Mouse (Mus musculus) kidney, postnatal 14 days (tissue): Measurements from ENCODE around the gene Gna11.
A peak's percentile ranks its signal among the peaks of the same experiment; 100 is the strongest.

Experiments
- DNase-seq: peaks from one replicate; pipeline ENCODE4 v3.0.0; 2022; ENCODE audit warnings: mixed read lengths

The Gna11 gene

GRCm38 (mm10) chr10:81545161-81545747 is at the start of gene Gna11:
Gene Gna11 (minus strand): TSS chr10:81545190.
- DNase-seq, result peak; percentile 100

- DNase-seq, result no peak
Measured at GRCm38 (mm10) chr10:81593935-81594334, 48.9 kb upstream of the Gna11 start.

- DNase-seq, result no peak
Measured at GRCm38 (mm10) chr10:81593223-81593622, 48.2 kb upstream of the Gna11 start.

DNA sequence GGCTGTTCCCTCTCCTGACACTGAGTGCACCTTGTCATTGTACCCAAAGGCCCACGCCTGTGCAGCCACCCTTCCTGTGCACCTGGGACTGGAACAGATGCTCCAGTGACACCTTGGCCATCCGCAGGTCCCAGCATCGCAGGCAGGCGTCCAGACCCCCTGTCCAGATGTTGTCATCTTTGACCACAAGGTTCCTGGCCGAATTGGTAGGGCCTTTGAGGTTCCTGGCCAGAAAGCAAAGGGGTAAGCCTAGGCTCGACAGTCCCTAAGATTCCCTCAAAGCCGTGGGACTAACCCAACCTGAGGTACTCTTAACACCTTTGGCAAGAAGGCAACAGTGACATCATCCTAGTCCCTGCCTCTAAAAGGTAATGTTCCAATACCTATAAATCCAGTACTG is 47.6 kb upstream of the Gna11 start:
- no peak for DNase-seq

GRCm38 (mm10) chr10:81591846-81592245 is 46.9 kb upstream of the Gna11 start:
- DNase-seq, result no peak

GRCm38 (mm10) chr10:81588739-81589138 is 43.7 kb upstream of the Gna11 start:
- DNase-seq, result no peak

- no peak for DNase-seq
Measured at GRCm38 (mm10) chr10:81583347-81583746, 38.4 kb upstream of the Gna11 start.

DNA sequence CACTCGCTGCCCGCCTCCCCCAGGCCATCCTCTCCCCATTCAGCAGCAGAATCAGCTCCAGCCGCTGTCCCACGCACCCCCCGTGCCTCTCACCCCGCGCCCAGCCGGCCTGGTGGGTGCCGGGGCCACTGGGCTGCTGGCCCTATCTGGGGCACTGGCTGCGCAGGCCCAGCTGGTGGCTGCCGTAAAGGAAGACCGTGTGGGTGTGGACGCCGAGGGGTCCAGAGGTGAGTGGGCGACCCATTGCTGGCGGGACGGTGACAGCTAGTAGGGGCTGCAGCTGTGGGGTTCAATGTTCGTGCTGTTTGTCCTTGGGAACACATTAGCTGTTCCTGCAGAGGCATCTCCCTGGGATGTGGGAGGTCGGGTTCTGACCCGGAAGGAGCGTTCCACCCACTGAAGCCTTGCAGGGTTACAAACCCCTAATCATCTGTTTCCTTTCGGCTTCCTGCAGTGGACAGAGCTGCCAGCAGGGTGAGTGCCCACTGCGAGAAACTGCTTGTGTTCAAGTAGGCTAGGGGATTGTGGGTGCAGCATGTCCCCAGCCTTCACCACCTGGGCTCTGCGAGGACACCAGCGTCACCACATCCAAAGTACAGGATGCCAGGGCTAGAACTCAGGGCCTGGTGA is 35.6 kb upstream of the Gna11 start:
- DNase-seq, result peak; percentile 63

DNA sequence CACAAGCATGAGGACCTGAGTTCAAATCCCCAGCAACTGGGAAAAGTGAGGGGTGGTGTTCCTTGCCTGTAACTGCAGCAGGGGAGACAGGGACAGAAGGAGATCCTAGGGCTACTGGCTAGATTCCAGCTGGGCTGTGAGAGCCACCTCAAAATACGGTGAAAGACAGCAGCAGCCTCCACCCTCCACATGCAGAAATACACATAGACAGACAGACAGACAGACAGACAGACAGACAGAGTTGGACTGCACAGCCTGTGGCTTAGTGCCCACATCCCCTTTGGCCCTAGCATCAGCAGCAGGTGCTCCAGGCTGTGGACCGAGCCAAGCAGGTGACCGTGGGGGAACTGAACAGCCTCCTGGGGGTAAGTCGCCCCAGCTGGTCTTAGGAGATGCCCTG is 35.0 kb upstream of the Gna11 start:
- DNase-seq, result no peak

DNA sequence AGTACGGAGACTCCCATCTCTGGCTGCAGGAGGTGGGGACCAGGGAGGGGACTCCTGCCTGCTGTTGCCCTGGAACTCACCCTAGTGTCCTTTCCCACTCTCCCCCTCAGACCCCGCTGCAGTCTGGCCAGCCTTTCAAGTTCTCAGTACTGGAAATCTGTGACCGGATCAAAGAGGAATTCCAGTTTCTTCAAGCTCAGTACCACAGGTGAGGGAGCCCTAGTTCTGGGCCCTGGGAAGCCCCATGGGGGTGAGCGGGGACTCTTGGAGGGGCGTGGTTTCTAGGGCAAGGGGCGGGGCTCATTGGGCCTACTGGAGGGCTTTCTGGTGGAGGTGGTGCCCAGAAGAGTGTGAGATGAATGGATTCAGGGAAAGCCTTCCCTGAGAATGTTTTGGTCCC is 30.7 kb upstream of the Gna11 start:
- DNase-seq, result peak; percentile 45

DNA sequence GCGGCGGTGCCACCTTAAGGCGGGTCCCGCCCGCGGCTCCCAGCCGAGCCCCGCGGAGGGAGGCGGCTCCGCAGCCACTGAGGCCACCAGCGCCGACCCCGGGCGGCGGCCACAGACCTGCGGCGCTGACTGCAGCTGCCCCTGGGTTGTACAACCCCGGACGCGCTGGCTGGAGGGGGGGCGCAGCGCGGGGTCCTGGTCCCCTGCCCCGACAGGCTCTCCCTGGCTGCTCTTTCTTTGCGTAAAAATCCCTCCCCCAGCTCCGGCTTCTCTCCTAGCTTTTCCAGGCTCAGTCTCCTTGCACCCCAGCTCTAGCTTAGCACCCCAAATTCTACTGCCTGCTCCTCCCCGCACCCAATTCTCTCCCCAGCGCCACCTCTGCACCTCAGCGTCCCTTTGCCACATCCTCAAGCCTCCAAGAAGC is 30.2 kb upstream of the Gna11 start:
- peak; percentile 79 for DNase-seq

DNA sequence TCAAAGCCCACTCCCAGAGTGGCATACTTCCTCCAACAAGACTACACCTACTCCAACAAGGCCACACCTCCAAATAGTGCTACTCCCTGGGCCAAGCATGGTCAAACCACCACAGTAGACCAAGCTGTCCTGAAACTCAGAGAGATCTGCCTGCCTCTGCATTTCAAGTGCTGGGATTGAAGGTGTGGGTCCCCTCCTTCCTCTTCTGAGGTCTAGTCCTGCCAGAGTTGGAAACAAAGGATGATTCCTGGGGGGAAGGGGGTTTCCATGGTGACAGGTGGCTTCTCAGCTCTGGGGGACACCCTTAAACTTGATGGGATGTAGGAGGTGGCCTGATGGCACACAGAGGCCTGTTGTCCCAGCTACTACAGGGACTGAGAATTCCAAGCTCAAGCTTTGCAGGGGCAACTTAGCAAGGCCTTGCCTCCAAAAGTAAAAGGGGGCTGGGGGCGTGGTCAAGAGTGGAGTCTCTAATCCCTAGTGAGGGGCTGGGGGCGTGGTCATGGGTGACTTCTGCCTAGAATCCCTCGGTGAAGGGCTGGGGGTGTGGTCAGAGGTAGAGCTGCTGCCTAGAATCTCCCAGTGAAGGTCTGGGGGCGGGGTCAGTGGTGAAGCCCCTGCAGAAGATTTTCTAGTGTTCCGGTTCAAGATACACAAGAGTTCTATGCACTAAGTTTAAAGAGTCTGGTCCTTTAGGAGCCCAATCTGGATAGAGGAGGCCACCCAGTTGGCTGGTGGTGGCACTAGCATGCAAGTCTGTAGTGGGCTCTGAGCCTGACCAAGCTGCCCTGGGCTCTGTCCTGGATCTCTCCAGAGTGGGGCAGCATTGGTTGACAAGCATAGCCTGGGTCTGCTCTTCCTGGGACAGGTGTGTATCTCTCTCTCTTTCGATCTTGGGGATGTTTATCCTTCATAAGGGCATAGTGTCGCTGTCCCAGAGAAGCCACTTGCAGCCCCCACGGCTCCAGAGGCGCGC is 29.4 kb upstream of the Gna11 start, which contains the start of gene Tle2:
TSS of gene Tle2 (plus strand) at position 481 of the 976 bp plus-strand sequence.
- no peak for DNase-seq

- DNase-seq, result peak; percentile 64
Measured at GRCm38 (mm10) chr10:81572975-81573374, 28.0 kb upstream of the Gna11 start.

DNA sequence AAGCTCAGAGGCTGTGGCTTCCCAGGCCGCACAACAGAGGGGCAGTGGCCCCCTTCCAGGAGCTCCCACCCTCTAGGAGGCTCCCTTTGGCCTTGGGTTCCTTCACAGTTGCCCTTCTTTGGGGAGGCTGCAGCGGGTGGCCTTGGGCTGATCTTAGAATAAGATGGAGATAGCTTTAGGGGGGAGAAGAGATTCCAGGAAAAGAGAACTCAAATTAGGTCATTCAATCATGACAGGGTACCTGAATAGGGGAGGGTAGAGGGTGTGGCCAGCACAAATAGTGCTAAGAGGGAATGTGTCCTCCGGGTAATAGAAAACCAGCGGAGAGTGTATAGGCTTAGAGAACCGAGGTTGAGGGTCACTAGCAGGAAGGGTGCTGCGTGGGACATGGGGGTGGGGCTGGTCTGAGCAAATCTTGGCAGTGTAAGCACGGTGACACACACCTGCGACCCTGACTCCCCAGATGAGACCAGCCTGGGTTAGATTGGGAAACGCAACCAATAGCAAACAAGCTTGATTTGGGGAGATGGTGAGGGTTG is 27.2 kb upstream of the Gna11 start:
- DNase-seq, result peak; percentile 39

DNA sequence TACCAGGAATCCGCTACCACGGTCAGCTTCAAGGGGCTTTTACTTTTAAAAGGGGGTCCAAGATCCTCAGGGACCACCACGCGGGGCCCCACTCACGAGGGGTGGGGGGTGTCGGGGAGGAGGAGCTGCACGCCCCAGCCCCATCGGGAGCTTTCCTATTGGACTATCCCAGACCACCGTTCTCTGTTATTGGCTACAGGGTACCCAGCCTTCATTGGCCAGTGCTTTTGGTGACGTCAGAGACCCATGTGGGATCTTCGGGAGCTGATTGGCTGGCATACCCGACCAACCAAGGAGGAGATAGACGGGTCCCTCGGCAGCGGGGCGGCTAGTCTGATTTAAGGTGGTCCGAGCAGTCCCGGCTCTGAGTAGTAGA is 26.5 kb upstream of the Gna11 start:
- DNase-seq, result peak; percentile 99

DNA sequence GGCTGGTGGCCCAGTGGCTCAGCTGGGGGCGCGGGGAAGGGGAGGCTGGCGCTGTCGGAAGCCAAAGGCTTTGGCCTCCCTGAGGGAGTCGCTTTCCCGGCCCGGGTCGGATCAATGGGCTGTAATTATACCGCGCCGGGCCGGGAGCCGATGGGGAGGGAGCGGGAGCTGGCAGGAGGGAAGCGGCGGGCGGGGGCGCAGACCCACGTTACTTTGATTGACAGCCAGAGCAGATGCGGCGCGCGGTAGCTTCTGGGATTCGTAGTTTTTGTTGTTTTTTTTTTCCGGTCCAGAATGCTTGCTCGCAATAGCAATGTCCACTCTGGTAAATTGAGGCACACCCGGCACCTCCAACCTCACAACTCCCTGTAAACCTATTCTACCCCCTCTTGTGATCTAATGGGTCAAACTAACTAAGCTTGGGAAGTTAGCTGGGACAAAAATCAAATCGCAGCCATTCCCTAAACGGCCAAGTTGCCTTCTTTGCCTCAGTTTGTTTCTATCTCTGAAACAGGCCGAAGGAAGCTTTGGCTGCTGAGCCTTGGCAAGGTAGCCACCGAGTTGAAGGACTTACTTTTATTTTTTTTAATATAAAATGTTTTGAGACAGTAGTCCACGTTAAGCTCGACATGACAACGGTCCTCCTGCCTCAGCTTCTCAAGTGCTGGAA is 26.0 kb upstream of the Gna11 start:
- peak; percentile 98 for DNase-seq

DNA sequence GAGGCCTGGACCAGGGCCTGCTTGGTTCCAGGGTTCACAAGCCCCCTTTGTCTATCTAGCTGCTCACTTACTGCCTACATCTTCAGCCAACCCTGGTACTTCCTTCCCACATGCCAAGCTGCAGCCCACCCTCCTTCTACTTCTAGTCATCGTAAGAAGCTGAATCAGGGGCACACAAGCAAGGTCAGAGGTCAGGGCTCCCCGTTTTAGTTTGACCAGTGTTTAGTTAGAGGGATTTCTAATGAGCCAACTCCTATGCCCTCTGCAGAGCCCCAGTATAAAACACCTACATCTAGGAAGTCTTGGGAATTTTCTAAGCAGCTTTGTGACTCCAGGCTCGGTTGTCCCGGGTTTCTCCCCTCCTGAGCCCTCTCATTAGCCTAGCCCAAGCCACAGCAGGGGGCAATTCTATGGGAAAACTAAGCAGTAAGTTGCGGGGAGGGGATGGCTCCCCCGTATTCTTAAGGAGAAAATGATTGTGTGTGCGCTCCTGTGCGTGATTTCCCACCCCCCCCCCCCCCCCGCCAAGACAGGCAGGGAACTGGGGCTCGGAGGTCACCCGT is 25.3 kb upstream of the Gna11 start:
- DNase-seq, result no peak

GRCm38 (mm10) chr10:81569507-81570237 is 24.7 kb upstream of the Gna11 start:
- no peak for DNase-seq

GRCm38 (mm10) chr10:81568381-81569191 is 23.6 kb upstream of the Gna11 start:
- peak; percentile 86 for DNase-seq
